Mouse (Mus musculus) small intestine, adult 2 months (tissue): ENCODE measurements around the gene Gjc2.

Experiments
- CTCF ChIP-seq: fragments of 200-500 bp; IDR thresholded peaks from 2 replicates; pipeline ENCODE4 v1.5.1; 2012; ENCODE audit warnings: low read depth, mild to moderate bottlenecking, control low read depth, inconsistent platforms, low read length, moderate library complexity, mixed read lengths; ENCODE audit not compliant: insufficient replicate concordance, insufficient read length; ENCODE audit errors: extremely low read depth
- POLR2A ChIP-seq: fragments of 200-500 bp; IDR thresholded peaks from 2 replicates; pipeline ENCODE4 v1.6.1; 2012; ENCODE audit warnings: low read depth, mild to moderate bottlenecking, control low read depth, inconsistent platforms, low read length, moderate library complexity

- TF ChIP-seq CTCF (no peak), POLR2A (no peak)
These were observed 35.5 kb upstream of the Gjc2 start for GRCm38 (mm10) chr11:59218389-59218998.
